Mouse (Mus musculus) kidney, adult 2 months (tissue): Measurements from ENCODE around the gene Stard3.

Source experiments
- CTCF ChIP-seq: fragments of 200-500 bp; conservative IDR thresholded peaks from 2 replicates; pipeline ENCODE4 v1.5.1; 2011; ENCODE audit warnings: low read depth, mild to moderate bottlenecking, control low read depth, low read length, moderate library complexity, mixed read lengths; ENCODE audit not compliant: insufficient read depth, insufficient read length
- POLR2A ChIP-seq: fragments of 200-500 bp; IDR thresholded peaks from one replicate; pipeline ENCODE4 v1.6.1; 2011; ENCODE audit warnings: low read depth, low read length, control low read depth

DNA sequence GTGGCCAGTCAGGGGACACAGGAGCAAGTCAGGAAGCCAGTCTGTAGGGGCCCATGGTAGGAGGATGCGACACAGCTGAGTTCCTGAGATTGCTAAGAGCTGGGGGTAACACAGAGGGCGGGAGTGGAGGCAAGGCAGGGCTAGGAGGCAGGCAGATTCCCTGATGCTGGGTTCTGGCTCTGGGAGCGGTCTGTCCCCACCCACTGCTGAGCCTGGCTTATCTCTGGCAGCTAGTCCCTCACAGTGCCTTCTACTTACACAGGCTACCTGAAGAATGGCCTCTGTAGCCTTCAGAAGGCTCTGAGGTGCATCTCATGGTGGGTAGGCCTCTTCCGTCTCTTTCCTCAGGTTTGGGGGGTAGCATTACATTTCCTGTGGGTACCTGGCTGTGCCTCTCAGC, 34.5 kb downstream of the Stard3 start:
- TF ChIP-seq CTCF (no peak), POLR2A (no peak)
